Comparison of ENCODE assay signal across 32 mouse cellular contexts in genomic region chr13:21931740-21932139, GRCm38 (mm10). TPM values are rescaled to one million over a fixed set of nuclear protein-coding genes. Genes with fewer than 3 reads are reported as not detected.
DNase-seq lines count a peak whose midpoint lies in the region; ATAC-seq and TF ChIP-seq lines count a peak whose summit lies in the region.
"Had no signal": no experiment of that assay in that cellular context is flagged by ENCODE, and none has a peak within 500 bp of the region (broad histone marks: within the 10 kb centered on the region; RNA-seq: fewer than 3 reads in every experiment).

No protein-coding gene starts in this region.

- H3K9ac ChIP-seq in heart, embryonic 11.5 days (ENCODE audit: low read depth, low read length) = no peak overlapping the region
- H3K9ac ChIP-seq in liver, embryonic 12.5 days = peak overlapping the region; percentile 18; the same call in 1 of the 2 replicates
- no peak overlapping the region for H3K9ac ChIP-seq in liver, postnatal 0 days (replicated peaks)
- peak overlapping the region; percentile 57; the same call in 1 of the 2 replicates for H3K9ac ChIP-seq in ES-Bruce4 (ENCODE audit: low read depth, poor library complexity, severe bottlenecking)
- H3K9ac ChIP-seq in liver, embryonic 13.5 days = no peak overlapping the region
- H3K9ac ChIP-seq: forebrain, embryonic 12.5 days; hindbrain, embryonic 12.5 days; neural tube, embryonic 12.5 days had no signal

- H3K4me3 ChIP-seq in heart, embryonic 11.5 days (ENCODE audit: low read depth, low read length) = peak overlapping the region; percentile 10; the same call in 1 of the 2 replicates
- H3K4me3 ChIP-seq in liver, embryonic 12.5 days = peak overlapping the region; percentile 33
- H3K4me3 ChIP-seq in liver, postnatal 0 days (ENCODE audit: low read depth, low read length) = no peak overlapping the region
- H3K4me3 ChIP-seq in ES-Bruce4 (ENCODE audit: low read depth, low read length) = peak overlapping the region; percentile 43
- H3K4me3 ChIP-seq in liver, embryonic 13.5 days (replicated peaks) = 0 out of 2 replicates have a peak overlapping the region, but pooled peaks have one; percentile 2
- H3K4me3 ChIP-seq: erythroblast, embryonic 14.5 days; forebrain, embryonic 12.5 days; hindbrain, embryonic 12.5 days; myocyte; neural tube, embryonic 12.5 days had no signal

- no peak for DNase-seq in heart, postnatal 10 days
- no peak for DNase-seq in liver, postnatal 0 days
- DNase-seq in liver, embryonic 13.5 days = no peak
- DNase-seq in left cerebral cortex, adult 9 months (ENCODE audit: low spot score in 2 of 2) = no peak
- no peak for DNase-seq in adrenal gland, adult 8-10 months
- DNase-seq: adrenal gland, postnatal 25 days; cerebellum, adult 11-12 months; cerebellum, adult 9-11 months; gastrocnemius, postnatal 10 days; heart, postnatal 14 days; kidney, adult 9 months; kidney, postnatal 10 days; layer of hippocampus, adult 9-11 months; lung, adult 18-20 months; lung, postnatal 10 days; right cerebral cortex, adult 18-20 months; spleen, adult 18-20 months; thymus, postnatal 14 days had no signal

- no peaks in the 10 kb centered on the region for H3K27me3 ChIP-seq in heart, embryonic 11.5 days (ENCODE audit: control insufficient read depth, insufficient read depth, low read length)
- H3K27me3 ChIP-seq in liver, embryonic 12.5 days (replicated peaks) = no peaks in the 10 kb centered on the region
- no peaks in the 10 kb centered on the region for H3K27me3 ChIP-seq in liver, postnatal 0 days (ENCODE audit: insufficient read depth, low read length)
- H3K27me3 ChIP-seq in ES-Bruce4 (ENCODE audit: control insufficient read depth, insufficient read depth, low read length, poor library complexity, severe bottlenecking) = no peaks in the 10 kb centered on the region
- no peaks in the 10 kb centered on the region for H3K27me3 ChIP-seq in liver, embryonic 13.5 days
- H3K27me3 ChIP-seq: forebrain, embryonic 12.5 days; hindbrain, embryonic 12.5 days; neural tube, embryonic 12.5 days had no signal

- intact Hi-C loops in heart, postnatal 10 days (cut with DNase I) = no loop called here

- H3K4me2 ChIP-seq in heart, embryonic 11.5 days = peak overlapping the region; percentile 41
- H3K4me2 ChIP-seq in liver, embryonic 12.5 days = peak overlapping the region; percentile 59
- no peak overlapping the region for H3K4me2 ChIP-seq in liver, postnatal 0 days (ENCODE audit: low read depth, low read length)
- H3K4me2 ChIP-seq in liver, embryonic 13.5 days = peak overlapping the region; percentile 47
- H3K4me2 ChIP-seq: forebrain, embryonic 12.5 days; hindbrain, embryonic 12.5 days; neural tube, embryonic 12.5 days had no signal

- TF ChIP-seq CTCF in liver, postnatal 0 days (IDR thresholded peaks at IDR 0.05; ENCODE audit: low read depth) = no peak
- no peak for TF ChIP-seq CTCF in ES-Bruce4 (IDR thresholded peaks at IDR 0.05; ENCODE audit: low read depth, low read length)

- no peak overlapping the region for H3K27ac ChIP-seq in heart, embryonic 11.5 days (ENCODE audit: low read depth, low read length)
- no peak overlapping the region for H3K27ac ChIP-seq in liver, embryonic 12.5 days
- no peak overlapping the region for H3K27ac ChIP-seq in liver, postnatal 0 days (ENCODE audit: low read depth)
- H3K27ac ChIP-seq in ES-Bruce4 (ENCODE audit: insufficient read depth, low read length) = 0 out of 2 replicates have a peak overlapping the region, but pooled peaks have one; percentile 33
- no peak overlapping the region for H3K27ac ChIP-seq in liver, embryonic 13.5 days
- H3K27ac ChIP-seq: forebrain, embryonic 12.5 days; hindbrain, embryonic 12.5 days; hindbrain, postnatal 0 days; neural tube, embryonic 12.5 days had no signal

- no peak for TF ChIP-seq EP300 in liver, postnatal 0 days (IDR thresholded peaks at IDR 0.05; ENCODE audit: low read depth)
- no peak for TF ChIP-seq EP300 in ES-Bruce4 (IDR thresholded peaks at IDR 0.05; ENCODE audit: insufficient read depth, low read depth, low read length)

- TF ChIP-seq POLR2A in ES-Bruce4 (IDR thresholded peaks at IDR 0.05; ENCODE audit: insufficient read depth, low read length) = no peak

- 47% methylated on average over 6 of the region's 6 CpGs for WGBS in heart, embryonic 11.5 days (ENCODE audit: insufficient replicate concordance)
- WGBS in liver, embryonic 12.5 days (ENCODE audit: insufficient replicate concordance) = 33% methylated on average over 6 of the region's 6 CpGs
- 78% methylated on average over 6 of the region's 6 CpGs for WGBS in liver, postnatal 0 days (ENCODE audit: insufficient replicate concordance)
- WGBS in liver, embryonic 13.5 days (ENCODE audit: insufficient replicate concordance) = 48% methylated on average over 6 of the region's 6 CpGs

- no peaks in the 10 kb centered on the region for H3K9me3 ChIP-seq in heart, embryonic 11.5 days (replicated peaks; ENCODE audit: control insufficient read depth, low read length)
- no peaks in the 10 kb centered on the region for H3K9me3 ChIP-seq in liver, embryonic 12.5 days (replicated peaks)
- H3K9me3 ChIP-seq in liver, postnatal 0 days (ENCODE audit: low read length) = no peaks in the 10 kb centered on the region
- no peaks in the 10 kb centered on the region for H3K9me3 ChIP-seq in ES-Bruce4 (replicated peaks; ENCODE audit: control insufficient read depth, insufficient read depth, low read length, poor library complexity, severe bottlenecking)
- H3K9me3 ChIP-seq in liver, embryonic 13.5 days (replicated peaks) = no peaks in the 10 kb centered on the region
- H3K9me3 ChIP-seq: forebrain, embryonic 12.5 days; hindbrain, embryonic 12.5 days; neural tube, embryonic 12.5 days had no signal

- ATAC-seq in heart, embryonic 11.5 days (replicated peaks; ENCODE audit: insufficient number of reproducible peaks, low FRiP score, low TSS enrichment) = no peak
- ATAC-seq in liver, embryonic 12.5 days = no peak
- no peak for ATAC-seq in liver, postnatal 0 days
- ATAC-seq in liver, embryonic 13.5 days (ENCODE audit: low read depth) = no peak
- ATAC-seq: hindbrain, postnatal 0 days; intestine, postnatal 0 days; midbrain, embryonic 16.5 days had no signal

- H3K4me1 ChIP-seq in heart, embryonic 11.5 days (ENCODE audit: control insufficient read depth, insufficient read depth, low read length) = no peaks in the 10 kb centered on the region; the same call in 1 of the 2 replicates
- H3K4me1 ChIP-seq in liver, embryonic 12.5 days = peaks cover 54% of the 10 kb centered on the region
- peaks cover 14% of the 10 kb centered on the region for H3K4me1 ChIP-seq in liver, postnatal 0 days (ENCODE audit: insufficient read depth)
- H3K4me1 ChIP-seq in ES-Bruce4 (ENCODE audit: control insufficient read depth, insufficient read depth, low read length) = no peaks in the 10 kb centered on the region
- peaks cover 56% of the 10 kb centered on the region for H3K4me1 ChIP-seq in liver, embryonic 13.5 days (replicated peaks)
- H3K4me1 ChIP-seq: hindbrain, embryonic 12.5 days; neural tube, embryonic 12.5 days had no signal

- H3K36me3 ChIP-seq in heart, embryonic 11.5 days (ENCODE audit: control insufficient read depth, insufficient read depth, low read length) = no peaks in the 10 kb centered on the region
- no peaks in the 10 kb centered on the region for H3K36me3 ChIP-seq in liver, embryonic 12.5 days
- no peaks in the 10 kb centered on the region for H3K36me3 ChIP-seq in liver, postnatal 0 days (replicated peaks; ENCODE audit: insufficient read depth, low read length)
- no peaks in the 10 kb centered on the region for H3K36me3 ChIP-seq in ES-Bruce4 (ENCODE audit: control insufficient read depth, insufficient read depth, low read length, poor library complexity, severe bottlenecking)
- no peaks in the 10 kb centered on the region for H3K36me3 ChIP-seq in liver, embryonic 13.5 days
- H3K36me3 ChIP-seq: forebrain, embryonic 12.5 days; hindbrain, embryonic 12.5 days; neural tube, embryonic 12.5 days had no signal

RNA-seq across cellular contexts. Expression of gene Zfp184, which starts 13.2 kb away (rescaled TPM):
- 6.7 and 7.6 TPM in 2 replicates for polyA plus RNA-seq in heart, embryonic 11.5 days (2014; fragmentation: Nextera tagmentation; extraction: Ambion mirVana)
- 1 to 10 TPM; 1.4 to 1.9 TPM for total RNA-seq in heart, postnatal 10 days (2021)
- 1.9 and 2.5 TPM in 2 replicates for polyA plus RNA-seq in liver, embryonic 12.5 days (2016; fragmentation: Nextera tagmentation; extraction: Ambion mirVana)
- polyA plus RNA-seq in liver, postnatal 0 days (2015; fragmentation: Nextera tagmentation; extraction: Ambion mirVana) = 0.27 and 0.32 TPM in 2 replicates
- 8.1 and 11.5 TPM in 2 replicates for polyA plus RNA-seq in ES-Bruce4 (2011; ENCODE audit: insufficient read depth, insufficient read length, low read depth, missing spikeins)
- polyA plus RNA-seq in liver, embryonic 13.5 days (2015; fragmentation: Nextera tagmentation; extraction: Ambion mirVana) = 0.89 and 1.0 TPM in 2 replicates
- total RNA-seq in adrenal gland, adult 8-10 months (2022) = 1 to 10 TPM; 1.5 to 6.2 (median 3.6) TPM
- polyA plus RNA-seq: erythroblast, embryonic 14.5 days had no signal

RNA-seq across cellular contexts. Expression of gene Pom121l2, which starts 49.3 kb away (rescaled TPM):
- polyA plus RNA-seq in heart, embryonic 11.5 days (2014; fragmentation: Nextera tagmentation; extraction: Ambion mirVana) = not detected in 2 replicates
- not detected for total RNA-seq in heart, postnatal 10 days (2021)
- polyA plus RNA-seq in liver, embryonic 12.5 days (2016; fragmentation: Nextera tagmentation; extraction: Ambion mirVana) = not detected in 2 replicates
- polyA plus RNA-seq in liver, postnatal 0 days (2015; fragmentation: Nextera tagmentation; extraction: Ambion mirVana) = not detected in 2 replicates
- not detected in 2 replicates for polyA plus RNA-seq in ES-Bruce4 (2011; ENCODE audit: insufficient read depth, insufficient read length, low read depth, missing spikeins)
- polyA plus RNA-seq in liver, embryonic 13.5 days (2015; fragmentation: Nextera tagmentation; extraction: Ambion mirVana) = not detected in 2 replicates
- not detected for total RNA-seq in adrenal gland, adult 8-10 months (2022)
- total RNA-seq: adrenal gland, postnatal 25 days; gastrocnemius, postnatal 10 days; heart, adult 8-10 months; heart, postnatal 14 days; hindbrain, postnatal 0 days; left cerebral cortex, postnatal 36 days had no signal
- polyA plus RNA-seq: erythroblast, embryonic 14.5 days; forebrain, embryonic 12.5 days; hindbrain, postnatal 0 days; intestine, postnatal 0 days; midbrain, embryonic 16.5 days; myocyte; neural tube, embryonic 12.5 days; urinary bladder, adult 2 months had no signal

Comparison
In these comparisons a context has a peak if more than half of its experiments do, and no peak if none do; other contexts are left out.
1. H3K9ac ChIP-seq: peak in liver, embryonic 12.5 days (single experiment) and ES-Bruce4 (single experiment); none in heart, embryonic 11.5 days (single experiment), liver, postnatal 0 days (single experiment) and liver, embryonic 13.5 days (single experiment).